Mouse (Mus musculus) heart, postnatal 0 days (tissue): ENCODE data around the gene Sp7.

ENCODE experiments used
- CTCF ChIP-seq: IDR thresholded peaks from 2 replicates; pipeline ENCODE4 v1.5.1; 2016; ENCODE audit warnings: antibody characterized with exemption, control low read depth, low read depth
- EP300 ChIP-seq: IDR thresholded peaks from 2 replicates; pipeline ENCODE4 v1.6.1; 2016; ENCODE audit warnings: antibody characterized with exemption, low read depth

DNA sequence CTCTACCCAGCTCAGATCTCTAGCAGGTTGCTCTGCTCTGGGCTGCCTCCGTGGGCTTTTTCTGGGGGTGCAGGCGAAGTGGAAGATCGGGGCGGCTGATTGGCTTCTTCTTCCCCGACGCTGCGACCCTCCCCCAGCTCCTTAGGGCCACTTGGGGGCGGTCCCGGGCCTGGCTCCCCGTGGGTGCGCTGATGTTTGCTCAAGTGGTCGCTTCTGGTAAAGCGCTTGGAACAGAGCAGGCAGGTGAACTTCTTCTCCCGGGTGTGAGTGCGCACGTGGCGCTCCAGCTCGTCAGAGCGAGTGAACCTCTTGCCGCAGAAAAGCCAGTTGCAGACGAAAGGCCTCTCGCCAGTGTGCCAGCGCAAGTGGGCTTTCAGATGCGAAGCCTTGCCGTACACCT lies 8.9 kb downstream of the Sp7 start:
- no peak for TF ChIP-seq CTCF
- TF ChIP-seq EP300: no peak
